Mouse (Mus musculus) C2C12 (cell line): ENCODE results near the gene Morc2a. TPM values are rescaled to one million over a fixed set of nuclear protein-coding genes. Genes with fewer than 3 reads are reported as not detected.

Experiments used
- H3K27me3 ChIP-seq: one replicate; pipeline ENCODE4 v1.6.1; 2011; ENCODE audit not compliant: control insufficient read depth, insufficient read depth, insufficient read length
- H3K36me3 ChIP-seq: one replicate; pipeline ENCODE4 v1.6.1; 2011; ENCODE audit not compliant: control insufficient read depth, insufficient read depth
- H3K4me3 ChIP-seq: one replicate; pipeline ENCODE4 v1.5.1; 2011; ENCODE audit warnings: mild to moderate bottlenecking, control low read depth; ENCODE audit not compliant: poor library complexity, insufficient read depth, severe bottlenecking
- H3K79me2 ChIP-seq: one replicate; pipeline ENCODE4 v1.6.1; 2011; ENCODE audit not compliant: control insufficient read depth, insufficient read depth
- H3K79me3 ChIP-seq: one replicate; pipeline ENCODE4 v1.6.1; 2011; ENCODE audit warnings: low read depth, control low read depth
- H3ac ChIP-seq: one replicate; pipeline ENCODE3; 2011; ENCODE audit warnings: low read depth; ENCODE audit not compliant: control insufficient read depth, insufficient read length
- CEBPB ChIP-seq: IDR thresholded peaks from one replicate; pipeline ENCODE4 v1.6.1; 2011; ENCODE audit warnings: low read depth, mild to moderate bottlenecking, control low read depth, moderate library complexity
- CTCF ChIP-seq: IDR thresholded peaks from one replicate; pipeline ENCODE4 v1.5.1; 2011; ENCODE audit not compliant: control insufficient read depth, insufficient read depth, insufficient read length
- FOSL1 ChIP-seq: IDR thresholded peaks from one replicate; pipeline ENCODE4 v1.8.0; 2011; ENCODE audit warnings: mild to moderate bottlenecking, low read length; ENCODE audit not compliant: poor library complexity, insufficient read depth, severe bottlenecking
- MAX ChIP-seq: IDR thresholded peaks from one replicate; pipeline ENCODE4 v1.6.1; 2011; ENCODE audit warnings: mild to moderate bottlenecking, control low read depth
- MYOD1 ChIP-seq: IDR thresholded peaks from one replicate; pipeline ENCODE4 v1.6.1; 2011; ENCODE audit warnings: low read depth; ENCODE audit not compliant: control insufficient read depth, insufficient read length
- MYOG ChIP-seq: IDR thresholded peaks from one replicate; pipeline ENCODE4 v1.6.1; 2011; ENCODE audit not compliant: control insufficient read depth, insufficient read length; ENCODE audit errors: extremely low read depth
- USF1 ChIP-seq: IDR thresholded peaks from one replicate; pipeline ENCODE4 v1.6.1; 2011; ENCODE audit warnings: low read depth, mild to moderate bottlenecking, control low read depth, moderate library complexity
- polyA plus RNA-seq: library from polyadenylated mRNA; unstranded; fragments of >200 nt; fragmentation: generic; extraction: Trizol; gene quantifications from one replicate; pipeline ENCODE4 v1.2.1, GENCODE M21; 2012; ENCODE audit warnings: missing spikeins

Morc2a gene
- polyA plus RNA-seq, 1 experiment, result 21.7 TPM

DNA sequence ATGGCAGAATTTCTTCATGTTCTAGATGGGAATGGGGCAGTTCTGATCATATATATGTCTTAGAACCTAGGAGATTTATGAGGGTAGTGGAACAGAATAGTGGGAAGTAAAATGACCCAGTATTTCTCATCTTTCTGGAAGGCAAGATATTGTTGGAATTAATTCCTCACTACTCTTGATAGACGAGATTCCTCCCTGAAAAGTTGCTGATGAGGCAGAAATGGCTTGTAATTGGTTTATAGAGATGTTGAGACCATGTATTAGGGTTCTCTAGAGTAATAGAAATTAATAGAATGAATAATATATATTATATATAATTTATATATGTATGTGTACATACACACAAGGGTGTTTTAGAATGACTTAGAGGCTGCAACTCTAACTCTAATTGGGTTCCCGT, 13.0 kb downstream of the Morc2a start:
- Histone ChIP-seq H3ac (no peak overlapping the region), H3K36me3 (peaks cover 92% of the 10 kb centered on the region), H3K79me3 (peaks cover 6% of the 10 kb centered on the region), H3K4me3 (no peak overlapping the region), H3K27me3 (no peaks in the 10 kb centered on the region), H3K79me2 (peaks cover 36% of the 10 kb centered on the region)
- TF ChIP-seq FOSL1 (no peak), CTCF (no peak), MYOG (no peak), CEBPB (no peak), MYOD1 (no peak), USF1 (no peak), MAX (no peak)

DNA sequence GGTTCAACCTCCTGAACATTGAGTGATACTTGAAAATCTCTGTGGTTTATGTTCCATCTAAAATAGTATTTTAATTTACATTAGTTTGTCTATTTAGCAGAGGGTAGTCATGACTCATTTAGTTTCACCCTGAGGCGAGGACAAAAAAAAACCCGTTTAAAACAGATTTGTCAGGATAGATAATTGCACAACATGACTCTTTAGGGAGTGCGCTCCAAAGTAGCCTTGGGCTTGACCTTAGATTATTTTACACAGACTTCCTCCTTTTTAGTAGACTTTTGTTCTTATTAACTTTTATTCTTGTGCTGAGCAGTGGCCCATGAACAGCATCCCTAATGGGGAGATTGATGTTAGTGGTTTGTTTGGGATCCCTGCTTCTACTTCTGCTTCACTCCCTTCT, 18.5 kb downstream of the Morc2a start:
- no peak overlapping the region for H3ac ChIP-seq
- no peaks in the 10 kb centered on the region for H3K79me3 ChIP-seq
- peak; percentile 18 for TF ChIP-seq CEBPB
- no peak for TF ChIP-seq MAX
- H3K36me3 ChIP-seq, result peaks cover 96% of the 10 kb centered on the region
- no peak overlapping the region for H3K4me3 ChIP-seq
- H3K79me2 ChIP-seq, result peaks cover 13% of the 10 kb centered on the region
- H3K27me3 ChIP-seq, result no peaks in the 10 kb centered on the region

- Histone ChIP-seq H3K79me2 (peaks cover 13% of the 10 kb centered on the region), H3K36me3 (peaks cover 96% of the 10 kb centered on the region), H3ac (no peak overlapping the region), H3K79me3 (no peaks in the 10 kb centered on the region), H3K27me3 (no peaks in the 10 kb centered on the region), H3K4me3 (no peak overlapping the region)
- no peak for TF ChIP-seq USF1
- TF ChIP-seq CEBPB, result peak; percentile 97
- TF ChIP-seq CTCF, result no peak
- no peak for TF ChIP-seq MAX
- no peak for TF ChIP-seq MYOG
These were observed 19.8 kb downstream of the Morc2a start for GRCm38 (mm10) chr11:3668768-3669167.

DNA sequence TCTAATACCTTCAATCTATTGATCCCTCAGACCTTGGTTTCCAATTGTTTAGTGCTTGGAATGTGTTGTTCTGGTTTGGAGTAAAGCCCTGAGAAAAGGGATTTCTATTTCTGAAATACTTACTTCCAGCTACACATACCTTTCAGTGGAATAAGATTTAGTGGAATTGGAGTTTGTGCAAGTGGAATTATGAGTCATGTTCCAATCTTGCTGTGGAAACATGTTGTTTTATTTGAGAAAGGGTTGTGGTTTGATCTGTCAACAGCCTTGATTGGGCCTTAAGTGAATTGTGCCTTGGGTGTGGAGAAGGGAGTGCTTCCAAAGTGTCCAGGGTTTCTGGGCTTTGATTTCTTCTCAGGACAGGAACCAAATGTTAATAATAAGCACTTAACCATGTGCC, 20.9 kb downstream of the Morc2a start:
- Histone ChIP-seq H3K79me2 (peaks cover 13% of the 10 kb centered on the region), H3K4me3 (no peak overlapping the region), H3K27me3 (no peaks in the 10 kb centered on the region), H3K79me3 (no peaks in the 10 kb centered on the region), H3ac (no peak overlapping the region), H3K36me3 (peaks cover 96% of the 10 kb centered on the region)
- TF ChIP-seq CEBPB, result peak; percentile 70
- TF ChIP-seq MAX, result no peak

- Histone ChIP-seq H3K79me2 (peaks cover 13% of the 10 kb centered on the region), H3K4me3 (no peak overlapping the region), H3K36me3 (peaks cover 97% of the 10 kb centered on the region), H3ac (no peak overlapping the region), H3K79me3 (no peaks in the 10 kb centered on the region), H3K27me3 (no peaks in the 10 kb centered on the region)
- TF ChIP-seq MAX (no peak), USF1 (no peak), CTCF (no peak), CEBPB (no peak), MYOD1 (no peak), MYOG (no peak)
These were observed 22.1 kb downstream of the Morc2a start for GRCm38 (mm10) chr11:3671000-3671628.

DNA sequence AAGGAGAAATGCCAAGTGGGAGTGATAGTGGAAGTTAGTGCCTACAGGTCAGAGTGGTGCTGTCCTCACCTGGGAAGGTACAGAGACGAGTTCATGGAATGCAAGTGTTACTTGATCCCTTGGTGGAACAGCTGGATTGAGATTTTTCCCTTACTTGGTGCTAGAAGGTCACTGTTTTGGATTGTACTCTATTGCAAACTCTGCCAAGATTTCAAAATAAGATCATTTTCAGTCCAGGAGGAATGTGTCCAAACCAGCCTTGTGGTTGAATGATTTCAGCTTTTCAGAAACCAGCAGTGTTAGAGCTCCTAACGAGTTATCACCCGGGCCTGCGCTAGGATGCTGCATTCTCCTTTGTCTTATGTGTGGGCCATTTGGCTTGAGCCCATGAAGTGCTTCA, 25.6 kb downstream of the Morc2a start:
- H3K27me3 ChIP-seq, result no peaks in the 10 kb centered on the region
- TF ChIP-seq FOSL1 (no peak), CTCF (no peak), MAX (no peak), MYOG (no peak), USF1 (no peak), CEBPB (no peak), MYOD1 (no peak)
- no peak overlapping the region for H3ac ChIP-seq
- no peak overlapping the region for H3K4me3 ChIP-seq
- peaks cover 100% of the 10 kb centered on the region for H3K36me3 ChIP-seq
- peaks cover 13% of the 10 kb centered on the region for H3K79me2 ChIP-seq
- H3K79me3 ChIP-seq, result no peaks in the 10 kb centered on the region
